Comparison of ENCODE assay signal across 18 mouse cellular contexts in the genomic region with DNA sequence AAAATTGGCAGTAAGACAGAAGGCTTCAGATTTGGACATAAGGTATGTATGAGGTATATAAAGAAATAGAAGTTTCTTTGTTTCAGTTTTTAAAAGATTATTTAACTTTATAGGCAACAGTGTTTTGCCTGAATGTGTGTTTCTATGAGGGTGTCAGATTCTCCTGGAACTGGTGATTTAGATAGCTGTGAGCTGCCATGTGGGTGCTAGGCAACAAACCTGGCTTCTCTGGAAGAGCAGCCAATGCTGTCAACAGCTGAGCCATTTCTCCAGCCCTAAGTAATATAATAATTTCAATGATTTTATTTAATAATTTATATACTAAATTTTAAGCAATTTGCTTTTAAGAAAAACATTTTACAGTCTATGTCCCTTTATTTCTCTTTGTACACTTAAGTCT.
DNase-seq lines count a peak whose midpoint lies in the region; ATAC-seq and TF ChIP-seq lines count a peak whose summit lies in the region.
"Had no signal": no experiment of that assay in that cellular context is flagged by ENCODE, and none has a peak within 500 bp of the region (broad histone marks: within the 10 kb centered on the region; RNA-seq: fewer than 3 reads in every experiment).

No protein-coding gene starts in this region.

- DNase-seq in forebrain, postnatal 0 days = peak; percentile 4
- no peak for DNase-seq in forebrain, embryonic 11.5 days (ENCODE audit: low spot score)
- DNase-seq in adipocyte (ENCODE audit: low spot score) = peak; percentile 7
- DNase-seq in brain, adult 2 months (ENCODE audit: low read depth, low spot score) = peak; percentile 66
- peak; percentile 30 for DNase-seq in layer of hippocampus, adult 9-11 months
- DNase-seq in testis, postnatal 10 days (ENCODE audit: low spot score) = no peak
- DNase-seq: adrenal gland, adult 8-10 months; adrenal gland, postnatal 36 days; cerebellum, adult 11-12 months; cerebellum, adult 9-11 months; heart, adult 18-20 months; heart, postnatal 14 days had no signal

- peaks cover 4% of the 10 kb centered on the region; the same call in 1 of the 2 replicates for H3K36me3 ChIP-seq in forebrain, postnatal 0 days (ENCODE audit: insufficient read depth)
- no peaks in the 10 kb centered on the region for H3K36me3 ChIP-seq in forebrain, embryonic 11.5 days (ENCODE audit: control insufficient read depth, insufficient read depth, low read length)
- peaks cover 13% of the 10 kb centered on the region for H3K36me3 ChIP-seq in neural tube, embryonic 15.5 days
- H3K36me3 ChIP-seq: intestine, embryonic 15.5 days had no signal

- H3K9me3 ChIP-seq in forebrain, postnatal 0 days (ENCODE audit: low read length) = no peaks in the 10 kb centered on the region
- no peaks in the 10 kb centered on the region for H3K9me3 ChIP-seq in forebrain, embryonic 11.5 days (ENCODE audit: control insufficient read depth, low read length)
- no peaks in the 10 kb centered on the region for H3K9me3 ChIP-seq in neural tube, embryonic 15.5 days (replicated peaks)
- H3K9me3 ChIP-seq: embryonic facial prominence, embryonic 10.5 days; heart, embryonic 10.5 days; heart, embryonic 15.5 days; hindbrain, embryonic 13.5 days; intestine, embryonic 15.5 days had no signal

- no peak overlapping the region for H3K4me2 ChIP-seq in forebrain, postnatal 0 days (ENCODE audit: low read depth)
- H3K4me2 ChIP-seq in forebrain, embryonic 11.5 days (ENCODE audit: low read depth, low read length, severe bottlenecking) = no peak overlapping the region
- no peak overlapping the region for H3K4me2 ChIP-seq in neural tube, embryonic 15.5 days
- H3K4me2 ChIP-seq: heart, embryonic 15.5 days; hindbrain, embryonic 13.5 days; intestine, embryonic 15.5 days had no signal

- H3K4me1 ChIP-seq in forebrain, postnatal 0 days (ENCODE audit: insufficient read depth) = no peaks in the 10 kb centered on the region
- H3K4me1 ChIP-seq in forebrain, embryonic 11.5 days (replicated peaks; ENCODE audit: control insufficient read depth, insufficient read depth, low read length) = no peaks in the 10 kb centered on the region
- no peaks in the 10 kb centered on the region for H3K4me1 ChIP-seq in neural tube, embryonic 15.5 days
- H3K4me1 ChIP-seq: embryonic facial prominence, embryonic 10.5 days; heart, embryonic 10.5 days; heart, embryonic 15.5 days; hindbrain, embryonic 13.5 days; intestine, embryonic 15.5 days had no signal

- no peak for TF ChIP-seq CTCF in forebrain, postnatal 0 days (IDR thresholded peaks at IDR 0.05; ENCODE audit: low read depth)

- no peaks in the 10 kb centered on the region for H3K27me3 ChIP-seq in forebrain, postnatal 0 days (ENCODE audit: insufficient read depth, low read length)
- no peaks in the 10 kb centered on the region for H3K27me3 ChIP-seq in forebrain, embryonic 11.5 days (ENCODE audit: control insufficient read depth, insufficient read depth, low read length)
- H3K27me3 ChIP-seq in neural tube, embryonic 15.5 days (replicated peaks) = no peaks in the 10 kb centered on the region
- H3K27me3 ChIP-seq: heart, embryonic 15.5 days; hindbrain, embryonic 13.5 days; intestine, embryonic 15.5 days had no signal

- H3K27ac ChIP-seq in forebrain, postnatal 0 days (ENCODE audit: low read depth, low read length) = no peak overlapping the region
- no peak overlapping the region for H3K27ac ChIP-seq in forebrain, embryonic 11.5 days (ENCODE audit: low read depth, low read length)
- no peak overlapping the region for H3K27ac ChIP-seq in neural tube, embryonic 15.5 days (replicated peaks)
- H3K27ac ChIP-seq: embryonic facial prominence, embryonic 10.5 days; heart, embryonic 10.5 days; heart, embryonic 15.5 days; hindbrain, embryonic 13.5 days; intestine, embryonic 15.5 days had no signal

- ATAC-seq in forebrain, postnatal 0 days = no peak
- no peak for ATAC-seq in forebrain, embryonic 11.5 days (replicated peaks; ENCODE audit: low FRiP score)
- ATAC-seq in neural tube, embryonic 15.5 days (ENCODE audit: low FRiP score) = no peak
- ATAC-seq: intestine, embryonic 15.5 days had no signal

- H3K9ac ChIP-seq in forebrain, postnatal 0 days = no peak overlapping the region
- H3K9ac ChIP-seq in forebrain, embryonic 11.5 days (ENCODE audit: low read length) = no peak overlapping the region
- no peak overlapping the region for H3K9ac ChIP-seq in neural tube, embryonic 15.5 days (replicated peaks)
- H3K9ac ChIP-seq: heart, embryonic 15.5 days; hindbrain, embryonic 13.5 days; intestine, embryonic 15.5 days had no signal

- H3K4me3 ChIP-seq in forebrain, postnatal 0 days (ENCODE audit: low read depth, low read length) = no peak overlapping the region
- no peak overlapping the region for H3K4me3 ChIP-seq in forebrain, embryonic 11.5 days (ENCODE audit: low read depth, low read length)
- no peak overlapping the region for H3K4me3 ChIP-seq in neural tube, embryonic 15.5 days (replicated peaks)
- H3K4me3 ChIP-seq: embryonic facial prominence, embryonic 10.5 days; heart, embryonic 10.5 days; heart, embryonic 15.5 days; hindbrain, embryonic 13.5 days; intestine, embryonic 15.5 days had no signal

Comparison
In these comparisons a context has a peak if more than half of its experiments do, and no peak if none do; other contexts are left out.
1. DNase-seq: peak in forebrain, postnatal 0 days (single experiment), adipocyte (single experiment), brain, adult 2 months (single experiment) and layer of hippocampus, adult 9-11 months (single experiment); none in forebrain, embryonic 11.5 days (single experiment) and testis, postnatal 10 days (single experiment).